Mouse (Mus musculus) frontal cortex, postnatal 10 days (tissue): ENCODE data around the gene Celsr2.

Experiments
- DNase-seq, 2 experiments: peaks; one replicate each; pipeline ENCODE4 v3.0.0; 2022; ENCODE audit warnings: low spot score in 2 of 2, mixed read lengths in 1 of 2

Gene Celsr2

DNA sequence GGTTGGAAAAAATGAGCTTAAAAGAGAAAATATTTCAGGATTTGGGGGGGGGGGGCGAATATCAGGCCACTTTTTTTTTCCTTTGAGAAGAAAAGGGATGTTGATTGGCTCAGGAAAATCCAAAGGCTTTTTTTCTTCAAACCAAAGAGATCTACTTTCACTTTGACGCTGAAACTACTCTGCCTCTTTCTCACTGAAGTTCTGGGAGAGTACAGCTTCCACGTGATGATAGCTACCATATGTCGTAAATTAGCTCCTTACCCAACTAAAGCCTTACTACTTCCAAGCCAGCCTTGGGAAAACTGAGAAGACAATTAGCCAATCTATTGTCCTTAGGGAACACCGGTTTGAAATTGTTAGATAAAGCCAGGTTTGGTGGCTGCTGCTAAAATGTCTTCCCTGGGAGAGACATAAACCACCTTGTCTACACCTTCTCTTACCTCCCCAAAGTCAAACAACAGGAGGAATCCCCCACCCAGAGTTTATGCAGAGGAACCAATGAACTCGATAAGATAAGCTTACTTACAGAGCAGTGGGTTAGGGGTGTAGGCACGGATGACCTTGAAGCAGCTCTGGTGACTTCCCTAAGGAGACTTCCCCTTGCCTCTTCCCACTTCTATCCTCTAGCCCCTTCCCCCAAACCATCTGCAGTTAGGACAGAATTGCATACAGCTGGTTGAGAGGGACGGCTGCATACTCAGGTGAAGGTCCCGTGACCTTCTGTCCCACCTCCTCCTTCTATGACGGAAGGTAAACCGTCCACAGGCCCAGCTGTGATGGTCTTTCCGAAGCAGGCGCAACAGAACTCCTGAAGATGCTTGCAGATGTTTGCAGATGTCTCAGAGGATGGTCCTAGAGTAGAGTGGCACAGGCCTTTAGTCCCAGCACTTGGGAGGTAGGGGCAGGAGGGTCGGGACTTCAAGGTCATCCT, 33.1 kb downstream of the Celsr2 start:
- no peak for DNase-seq

DNA sequence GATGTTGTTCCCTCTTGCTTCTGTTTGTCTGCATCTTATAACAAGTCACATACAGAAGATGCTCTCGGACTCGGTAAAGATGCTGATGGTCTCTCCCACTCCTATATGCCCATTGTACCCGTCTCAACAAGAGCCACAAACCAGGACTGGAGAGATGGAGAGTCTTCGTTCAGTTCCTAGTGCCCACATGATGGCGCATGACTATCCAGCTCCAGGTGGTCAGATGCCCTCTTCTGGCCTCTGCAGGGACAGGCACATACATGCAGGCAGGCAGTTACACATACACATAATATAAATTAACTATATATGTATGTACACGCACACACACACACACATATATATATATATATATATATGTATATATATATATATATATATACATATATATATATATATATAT, 34.7 kb downstream of the Celsr2 start:
- no peak for DNase-seq

GRCm38 (mm10) chr3:108378875-108379663, 36.3 kb downstream of the Celsr2 start:
- no peak for DNase-seq

- no peak for DNase-seq
These were observed 42.7 kb downstream of the Celsr2 start for GRCm38 (mm10) chr3:108372691-108373090.

GRCm38 (mm10) chr3:108372274-108372673, 43.1 kb downstream of the Celsr2 start:
- DNase-seq: no peak

DNA sequence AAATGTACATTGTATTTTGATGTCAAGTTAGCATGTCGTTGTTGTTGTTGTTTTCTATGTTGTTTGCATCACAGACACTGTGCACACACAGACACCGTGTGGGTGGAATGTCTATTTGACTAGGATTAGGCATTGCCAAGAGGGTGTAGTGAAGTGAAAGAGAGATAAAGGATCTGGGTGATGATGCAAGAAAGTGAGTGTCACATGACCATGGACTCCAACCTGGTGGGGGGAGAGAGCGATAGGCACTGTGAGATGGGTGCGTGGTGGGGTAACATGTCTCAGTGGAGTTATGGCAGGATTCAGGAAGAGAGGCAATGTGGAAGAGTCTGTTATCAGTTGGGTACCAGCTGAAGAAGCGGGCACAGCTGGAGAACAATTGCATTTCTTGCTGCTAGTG, 46.6 kb downstream of the Celsr2 start:
- no peak for DNase-seq

- DNase-seq: no peak
These were observed 47.5 kb downstream of the Celsr2 start for GRCm38 (mm10) chr3:108367828-108368227.

GRCm38 (mm10) chr3:108367173-108367572, 48.2 kb downstream of the Celsr2 start:
- DNase-seq: no peak

GRCm38 (mm10) chr3:108364270-108364995, 50.9 kb downstream of the Celsr2 start, which contains the start of gene Mybphl:
Gene Mybphl (plus strand): TSS chr3:108364911.
- no peak for DNase-seq

DNA sequence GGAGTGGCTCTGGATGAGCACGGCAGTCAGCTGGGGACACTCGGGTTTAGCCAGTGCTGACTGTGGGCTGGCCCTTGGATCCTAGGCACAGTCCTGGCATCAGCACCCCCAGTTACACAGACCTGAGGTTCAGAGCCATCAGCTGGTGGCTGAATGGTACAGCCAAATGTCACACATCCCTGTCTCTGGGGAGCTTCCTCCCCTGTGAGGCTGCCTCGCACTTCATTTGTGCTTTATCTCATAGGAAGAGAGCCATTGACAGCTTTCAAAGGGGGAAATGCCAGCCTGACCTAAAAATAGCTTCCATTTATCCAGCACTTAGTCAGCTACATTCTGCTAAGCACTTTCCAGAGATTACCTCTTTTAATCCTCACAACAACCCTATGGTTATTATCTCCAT, 51.7 kb downstream of the Celsr2 start:
- no peak for DNase-seq

GRCm38 (mm10) chr3:108360894-108361293, 54.5 kb downstream of the Celsr2 start:
- no peak for DNase-seq

- DNase-seq: no peak
These were observed 56.9 kb downstream of the Celsr2 start for GRCm38 (mm10) chr3:108358445-108358844.

DNA sequence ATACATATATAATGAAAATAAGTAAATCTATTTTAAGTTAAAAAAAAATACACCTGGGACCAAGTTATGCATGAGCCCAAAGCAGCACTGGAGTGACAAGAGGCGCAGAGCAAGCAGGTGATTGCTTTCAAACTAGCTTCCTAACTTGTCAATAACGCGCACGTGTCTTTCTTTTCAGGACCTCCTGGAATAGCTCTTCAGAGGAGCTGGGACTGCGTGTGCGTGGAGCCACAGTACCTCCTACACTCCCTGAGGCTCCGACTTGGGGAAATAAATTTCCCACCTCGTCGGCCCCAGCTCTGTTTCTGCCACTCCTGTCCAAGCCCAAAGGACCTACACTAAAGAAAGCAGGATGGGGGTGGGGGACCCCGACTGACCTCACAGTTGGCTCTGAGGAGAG, 58.3 kb downstream of the Celsr2 start:
- DNase-seq: no peak

DNA sequence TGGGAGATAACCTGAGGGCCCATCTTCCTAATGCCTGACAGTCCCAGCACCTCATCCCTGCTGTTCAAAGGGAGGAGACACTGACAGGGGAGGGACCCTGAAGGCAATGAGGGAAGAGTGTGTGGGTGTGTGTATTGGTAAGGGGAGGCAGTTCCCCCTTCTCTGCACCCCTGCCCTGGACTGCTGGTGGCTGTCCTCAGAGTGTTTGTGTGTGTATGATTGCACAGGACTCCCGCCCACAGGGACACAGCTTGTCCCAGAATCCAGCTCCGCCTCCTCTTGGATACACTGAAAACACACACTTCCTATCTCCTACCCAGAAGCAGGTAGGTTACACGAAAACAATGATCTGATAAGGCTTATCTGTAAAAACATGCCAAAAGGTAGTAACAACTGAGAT, 60.1 kb downstream of the Celsr2 start:
- no peak for DNase-seq

DNA sequence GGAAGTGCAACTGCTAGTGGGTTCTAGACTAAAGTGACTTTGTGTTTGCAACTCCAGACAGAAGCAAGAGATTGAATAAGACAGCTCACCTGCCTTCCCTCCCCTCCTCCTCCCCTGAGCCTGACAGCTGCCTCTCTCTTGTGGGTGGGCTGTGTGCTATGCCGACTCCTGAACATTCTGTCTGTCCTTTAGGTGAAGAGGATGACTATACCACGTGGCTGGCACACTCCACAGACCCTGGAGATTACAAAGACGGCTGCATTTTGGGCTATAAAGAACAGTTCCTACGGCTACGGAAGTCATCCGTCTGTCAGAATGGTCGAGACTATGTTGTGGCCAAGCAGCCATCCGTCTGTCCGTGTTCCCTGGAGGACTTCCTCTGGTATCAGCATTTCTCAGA, 67.0 kb downstream of the Celsr2 start:
- no peak for DNase-seq

DNA sequence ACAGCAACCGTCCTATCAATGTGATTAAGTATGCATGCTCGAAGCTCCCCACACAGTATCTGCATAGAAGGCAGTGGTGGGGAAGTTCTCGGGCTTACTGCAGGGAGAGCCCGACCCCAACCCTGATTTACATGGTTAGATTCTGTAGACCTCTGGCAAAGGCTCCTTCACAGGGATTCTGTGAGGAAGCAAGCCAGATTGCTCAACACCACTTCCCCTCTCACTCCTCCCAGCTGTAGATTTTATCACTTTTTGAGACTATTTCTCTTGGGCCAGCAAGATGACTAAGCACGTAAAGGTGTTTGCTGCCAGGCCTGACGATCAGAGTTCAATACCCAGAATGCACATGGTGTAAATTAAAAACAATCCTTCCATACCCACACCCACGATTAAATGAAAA, 69.5 kb downstream of the Celsr2 start:
- no peak for DNase-seq

GRCm38 (mm10) chr3:108342185-108342584, 73.2 kb downstream of the Celsr2 start:
- DNase-seq: no peak

- DNase-seq: no peak
These were observed 74.3 kb downstream of the Celsr2 start for GRCm38 (mm10) chr3:108341040-108341439.
